Mouse (Mus musculus) c-Kit-positive CD71-negative TER-119-negative erythroid progenitor cells, embryonic 14.5 days (primary cell): ENCODE measurements around the gene Ccdc134.

ENCODE experiments used
- DNase-seq: peaks from one replicate; pipeline ENCODE4 v3.0.0-alpha.2; 2013; ENCODE audit warnings: low read depth

Gene Ccdc134

GRCm38 (mm10) chr15:82170437-82171377 lies 43.0 kb downstream of the Ccdc134 start:
- no peak for DNase-seq

DNA sequence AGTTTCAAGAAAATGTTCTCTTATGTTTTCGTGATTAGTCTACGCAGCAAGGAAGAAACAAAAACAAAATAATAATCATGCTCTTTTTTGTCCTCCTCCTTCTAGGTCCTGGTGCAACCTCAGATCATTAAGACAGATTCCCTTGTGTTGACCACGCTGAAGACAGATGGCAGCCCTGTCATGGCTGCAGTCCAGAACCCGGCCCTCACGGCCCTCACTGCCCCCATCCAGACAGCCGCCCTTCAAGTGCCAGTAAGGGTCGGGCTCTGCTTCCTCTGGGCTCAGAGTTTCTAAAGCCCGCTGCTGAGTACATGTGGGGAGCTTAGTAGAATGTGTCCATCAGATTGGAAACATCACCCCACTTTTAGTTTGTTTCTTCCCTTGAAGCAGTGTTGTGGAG lies 44.9 kb downstream of the Ccdc134 start:
- no peak for DNase-seq

DNA sequence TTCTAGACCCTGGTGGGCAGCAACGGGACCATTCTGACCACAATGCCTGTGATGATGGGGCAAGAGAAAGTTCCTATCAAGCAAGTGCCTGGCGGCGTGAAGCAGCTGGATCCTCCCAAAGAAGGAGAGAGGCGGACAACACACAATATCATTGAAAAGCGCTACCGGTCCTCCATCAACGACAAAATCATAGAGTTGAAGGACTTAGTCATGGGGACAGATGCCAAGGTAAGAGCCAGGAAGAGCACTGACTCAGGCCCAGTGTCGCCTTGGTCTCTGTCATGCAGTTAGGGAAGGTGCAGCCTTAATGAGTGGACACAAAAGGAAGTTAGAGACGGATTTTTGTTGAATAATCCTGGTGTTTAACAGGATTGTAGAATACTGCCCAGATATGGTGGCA lies 47.4 kb downstream of the Ccdc134 start:
- no peak for DNase-seq

DNA sequence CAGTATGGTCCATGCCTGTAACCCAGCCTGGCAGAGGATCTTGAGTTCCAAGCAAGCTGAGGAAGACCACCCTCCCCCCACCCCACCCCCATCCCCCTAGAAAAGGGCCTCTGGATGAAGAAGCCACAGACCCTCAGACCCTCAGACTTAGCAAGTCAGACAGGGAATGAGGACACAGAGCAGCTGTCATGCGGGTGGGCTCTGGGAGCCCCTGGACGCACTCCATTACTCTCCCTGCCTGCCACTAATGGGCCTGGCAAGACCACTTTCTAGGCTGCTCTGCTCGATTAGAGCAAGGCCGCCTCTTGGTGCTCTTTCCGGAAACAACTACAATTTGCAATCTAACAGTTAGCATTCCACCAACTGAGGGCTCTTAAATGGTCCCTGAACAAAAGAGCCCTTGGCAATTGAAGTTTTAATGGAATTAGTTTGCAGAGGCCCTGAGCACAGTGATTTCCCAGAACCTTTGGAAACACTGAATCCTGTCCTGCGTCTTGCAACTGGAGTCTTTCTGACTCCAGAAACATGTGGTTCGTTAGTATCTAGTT lies 50.1 kb downstream of the Ccdc134 start:
- no peak for DNase-seq

GRCm38 (mm10) chr15:82181131-82181530 lies 53.4 kb downstream of the Ccdc134 start:
- DNase-seq: no peak

- no peak for DNase-seq
Observed at GRCm38 (mm10) chr15:82182311-82182710, 54.6 kb downstream of the Ccdc134 start.

GRCm38 (mm10) chr15:82183596-82183995 lies 55.9 kb downstream of the Ccdc134 start:
- DNase-seq: no peak

DNA sequence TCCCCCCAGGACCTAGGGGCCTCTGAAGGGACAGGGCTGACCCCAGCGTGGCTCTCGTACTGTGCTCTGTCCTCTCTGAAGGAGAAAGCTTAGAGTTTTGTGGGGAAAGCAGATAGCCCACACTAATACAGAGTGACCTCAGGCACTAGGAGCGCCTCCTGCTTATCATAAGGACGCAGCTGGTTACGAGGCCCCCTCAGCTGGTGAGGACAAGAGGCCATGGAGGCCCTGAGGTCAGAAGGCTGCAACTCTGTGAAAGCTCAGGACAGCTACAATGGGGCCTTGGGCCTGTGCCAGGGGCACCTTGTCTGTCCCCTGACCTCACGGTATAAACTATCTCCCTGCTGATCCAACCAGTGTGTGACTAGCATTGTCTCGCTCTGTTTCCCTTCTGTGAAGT lies 56.5 kb downstream of the Ccdc134 start:
- DNase-seq: no peak

DNA sequence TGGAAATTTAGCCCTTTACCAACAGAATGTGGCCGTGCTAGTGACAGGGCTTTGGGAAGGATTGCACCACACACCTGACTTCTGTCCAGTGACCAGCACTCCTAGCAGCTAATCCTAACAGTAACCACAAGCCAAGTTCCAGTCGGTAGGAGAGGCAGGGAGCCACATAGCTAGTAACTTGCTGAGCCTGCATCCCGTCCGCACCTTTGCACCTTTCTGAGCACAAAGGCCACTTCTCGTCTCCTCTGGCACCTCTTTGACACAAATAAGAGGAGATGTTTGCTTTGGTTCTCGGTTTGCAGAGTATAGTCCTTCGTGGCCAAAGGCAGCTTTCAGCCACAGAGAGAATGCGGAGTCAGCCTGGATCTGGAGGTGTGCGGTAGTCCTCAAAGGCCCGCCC lies 56.9 kb downstream of the Ccdc134 start:
- no peak for DNase-seq

DNA sequence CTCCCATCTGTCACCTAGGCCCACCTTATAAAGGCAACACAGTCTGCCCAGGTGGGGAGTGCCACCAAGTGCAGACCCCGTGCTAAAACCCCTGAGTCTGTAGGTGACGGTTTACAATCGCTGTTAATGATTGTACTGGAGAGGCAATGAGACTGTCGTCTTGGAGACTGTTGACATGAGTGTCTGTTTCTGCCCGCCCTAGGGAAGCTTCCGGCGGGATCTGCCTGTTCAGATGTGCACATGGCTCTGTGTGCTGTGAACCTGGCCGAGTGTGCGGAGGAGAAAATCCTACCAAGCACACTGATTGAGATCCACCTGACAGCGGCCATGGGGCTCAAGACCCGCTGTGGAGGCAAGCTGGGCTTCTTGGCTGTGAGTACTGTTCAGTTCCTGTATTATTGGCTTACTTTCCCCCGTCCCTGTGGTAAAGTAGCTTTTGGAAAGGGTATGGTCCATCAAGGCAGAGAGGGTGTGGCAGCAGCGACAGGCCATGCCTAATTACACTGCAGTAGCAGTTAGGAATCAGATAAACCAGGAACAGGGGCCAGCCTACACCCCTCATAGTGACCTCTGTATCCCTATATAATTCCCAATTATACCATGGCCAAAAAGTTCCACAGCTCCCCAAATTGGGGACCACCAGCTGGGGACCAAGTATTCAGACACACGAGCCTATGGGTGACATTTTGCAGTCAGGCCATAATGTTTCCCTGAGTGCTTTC lies 57.5 kb downstream of the Ccdc134 start:
- DNase-seq: no peak

GRCm38 (mm10) chr15:82186131-82186530 lies 58.4 kb downstream of the Ccdc134 start:
- DNase-seq: no peak

GRCm38 (mm10) chr15:82186931-82187330 lies 59.2 kb downstream of the Ccdc134 start:
- no peak for DNase-seq

- DNase-seq: no peak
Observed at GRCm38 (mm10) chr15:82187401-82187800, 59.7 kb downstream of the Ccdc134 start.

DNA sequence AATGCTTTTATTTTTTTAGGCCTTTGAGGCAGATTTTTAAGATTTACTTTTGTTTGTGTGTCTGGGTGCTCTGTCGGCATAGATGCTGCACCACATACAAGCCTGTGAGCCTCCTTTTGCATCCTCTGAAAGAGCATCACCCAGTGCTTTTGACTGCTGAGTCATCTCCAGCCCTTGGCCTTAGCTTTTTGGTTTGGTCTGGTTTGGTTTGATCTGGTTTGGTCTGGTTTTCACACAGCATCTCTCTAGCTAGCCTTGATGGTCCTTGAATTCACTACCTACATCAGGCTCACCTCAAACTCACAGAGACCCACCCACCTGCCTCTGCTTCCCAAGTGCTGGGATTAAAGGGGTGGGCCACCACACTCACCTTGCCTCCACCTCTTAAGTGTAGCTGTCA lies 60.2 kb downstream of the Ccdc134 start:
- no peak for DNase-seq

DNA sequence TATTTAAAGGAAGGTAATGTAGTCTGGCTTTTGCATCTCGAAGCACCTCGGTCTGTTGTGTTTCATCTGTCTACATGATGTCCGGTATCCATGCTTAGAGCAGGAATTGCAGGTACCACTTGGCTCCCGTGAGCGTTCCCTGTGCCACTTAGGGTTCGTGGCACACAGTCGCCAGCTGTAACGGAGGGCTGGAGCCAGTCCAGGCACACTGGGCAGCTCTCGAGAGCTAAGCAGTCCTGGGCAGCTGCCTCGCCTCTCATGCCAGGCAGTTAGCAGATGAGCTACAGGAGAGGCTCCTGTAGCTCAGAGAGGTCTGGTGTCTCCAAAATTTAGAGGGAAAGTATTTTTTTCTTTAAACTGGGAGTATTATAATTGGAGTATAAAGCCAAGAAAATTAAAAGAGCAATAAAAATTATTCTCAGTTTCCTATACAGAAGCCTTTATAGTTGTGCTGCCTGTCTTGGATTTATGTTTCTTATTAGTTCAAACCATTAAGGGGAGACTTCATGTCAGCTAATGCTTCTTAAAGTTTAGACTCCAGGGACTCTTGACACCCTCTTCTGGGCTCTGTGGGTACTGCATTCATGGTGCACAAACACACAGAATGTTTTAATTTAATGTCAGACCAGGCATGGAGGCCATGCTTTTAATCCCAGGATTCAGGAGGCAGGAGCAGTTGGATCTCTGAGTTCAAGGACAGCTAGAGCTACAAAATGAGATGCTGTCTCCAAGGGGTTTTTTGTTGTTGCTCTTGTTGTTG lies 60.9 kb downstream of the Ccdc134 start:
- no peak for DNase-seq
